In the genomic region with DNA sequence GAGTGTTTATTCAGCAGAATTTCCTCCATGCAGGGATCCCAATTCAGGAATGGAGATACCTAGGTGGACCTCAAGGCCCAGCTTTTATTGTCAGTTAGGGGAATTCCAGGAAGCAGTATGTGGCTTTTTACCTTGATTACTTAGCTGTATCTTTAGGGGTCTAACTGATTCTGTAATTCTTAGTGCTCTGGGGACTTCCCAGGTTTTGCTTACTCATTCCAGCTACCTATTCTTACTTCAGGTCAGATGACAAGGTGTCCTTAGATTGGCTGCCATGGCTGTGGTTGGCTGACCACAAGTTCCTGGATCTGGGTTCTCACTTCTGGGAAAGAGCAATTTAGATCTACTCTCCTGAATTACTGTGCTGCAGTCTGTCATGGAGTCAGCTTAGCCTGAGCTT, we compare ENCODE assay signal across 20 mouse cellular contexts.
A peak's percentile ranks its signal among the peaks of the same experiment; 100 is the strongest.
DNase-seq lines count a peak whose midpoint lies in the region; ATAC-seq and TF ChIP-seq lines count a peak whose summit lies in the region.
"Had no signal": no experiment of that assay in that cellular context is flagged by ENCODE, and none has a peak within 500 bp of the region (broad histone marks: within the 10 kb centered on the region; RNA-seq: fewer than 3 reads in every experiment).

No protein-coding gene starts in this region.

- TF ChIP-seq POLR2A in CH12.LX (IDR thresholded peaks at IDR 0.05; ENCODE audit: low read depth, low read length) = no peak

- no peaks in the 10 kb centered on the region for H3K27me3 ChIP-seq in CH12.LX (replicated peaks)
- H3K27me3 ChIP-seq: Patski had no signal

- H3K4me1 ChIP-seq in CH12.LX (ENCODE audit: control insufficient read depth in 1 of 2, insufficient read depth in 2 of 2) = peaks cover 3 to 19% of the 10 kb centered on the region in 2 experiments; a peak in 3 of 4 replicates

- peak; percentile 60 for DNase-seq in CH12.LX (ENCODE audit: extremely low read depth)
- no peak for DNase-seq in adrenal gland, postnatal 4 days (ENCODE audit: low spot score in 2 of 2)
- no peak for DNase-seq in lung, adult 18-20 months
- DNase-seq: adrenal gland, adult 2 months; adrenal gland, adult 8-10 months; adrenal gland, postnatal 10 days; adrenal gland, postnatal 14 days; adrenal gland, postnatal 25 days; adrenal gland, postnatal 36 days; B cell, adult 2 months; cerebellum, adult 11 months; cerebellum, adult 11-12 months; cerebellum, adult 18-20 months; cerebellum, adult 2 months; cerebellum, adult 8-10 months had no signal

- no peak overlapping the region for H3K4me2 ChIP-seq in CH12.LX (ENCODE audit: insufficient read depth, low read depth, poor library complexity, severe bottlenecking)

- no peaks in the 10 kb centered on the region for H3K36me3 ChIP-seq in CH12.LX (replicated peaks in 1 of 2; ENCODE audit: control insufficient read depth in 1 of 2, insufficient read depth in 1 of 2, low read length in 1 of 2)
- H3K36me3 ChIP-seq: G1E had no signal

- no peak for TF ChIP-seq RAD21 in CH12.LX (IDR thresholded peaks at IDR 0.05; ENCODE audit: low read depth, low read length)

- no peak overlapping the region for H3K27ac ChIP-seq in CH12.LX (ENCODE audit: insufficient read depth, low read depth)

- no peaks in the 10 kb centered on the region for H3K9me3 ChIP-seq in CH12.LX (replicated peaks; ENCODE audit: low read length)
- H3K9me3 ChIP-seq: G1E had no signal

- peak; percentile 50; the same call in 1 of the 2 replicates for TF ChIP-seq EP300 in CH12.LX (IDR thresholded peaks at IDR 0.05; ENCODE audit: low read length)

- H3K4me3 ChIP-seq in CH12.LX (replicated peaks in 1 of 3; ENCODE audit: low read depth in 2 of 3, low read length in 2 of 3, poor library complexity in 1 of 3) = no peak overlapping the region

- no peak overlapping the region for H3K9ac ChIP-seq in CH12.LX (ENCODE audit: insufficient read depth, low read depth)

- no peak for TF ChIP-seq CTCF in CH12.LX (conservative IDR thresholded peaks at IDR 0.05 in 1 of 2, IDR thresholded peaks at IDR 0.05 in 1 of 2; ENCODE audit: low read depth in 2 of 2, low read length in 2 of 2)

- in situ Hi-C loops in CH12.LX (cut with MboI; ENCODE audit: low pct_ligation_motif_present, low pct_unique_long_range_greater_than_20kb, low sequenced_read_pairs) = no loop called here

- dilution Hi-C loops in CH12.LX (cut with MboI; ENCODE audit: extremely low pct_ligation_motif_present, extremely low pct_unique_long_range_greater_than_20kb, low sequenced_read_pairs) = no loop called here

- H3K79me2 ChIP-seq in CH12.LX (replicated peaks; ENCODE audit: control insufficient read depth, extremely low read depth, insufficient read depth, poor library complexity, severe bottlenecking) = no peaks in the 10 kb centered on the region

- peak; percentile 53 to 58 for ATAC-seq in hematopoietic stem cell, adult 5-6 weeks (replicated peaks in 1 of 2; ENCODE audit: insufficient read depth in 1 of 2, low FRiP score in 2 of 2, low TSS enrichment in 1 of 2, low read depth in 1 of 2, poor library complexity in 2 of 2, severe bottlenecking in 2 of 2)
- ATAC-seq: activated CD4-positive, CD25-positive, alpha-beta regulatory T cell, adult 4 months; CD4-positive, CD25-positive, alpha-beta regulatory T cell, adult 4 months; Patski had no signal

TF ChIP-seq in CH12.LX, 34 proteins besides CTCF, POLR2A, EP300 and RAD21:
- peak; percentile 35; the same call in 1 of the 2 replicates for TF ChIP-seq MEF2A (IDR thresholded peaks at IDR 0.05; ENCODE audit: borderline replicate concordance, low read depth, low read length)
- TF ChIP-seq MAZ (IDR thresholded peaks at IDR 0.05; ENCODE audit: low read depth, low read length) = no peak
- TF ChIP-seq MAFK (IDR thresholded peaks at IDR 0.05; ENCODE audit: insufficient replicate concordance, low read length) = peak; percentile 58; the same call in 1 of the 2 replicates
- peak; percentile 29 for TF ChIP-seq ETS1 (conservative IDR thresholded peaks at IDR 0.05; ENCODE audit: low read depth, low read length)
